Mouse (Mus musculus): Measurements from ENCODE around the gene Chchd6.

DNA sequence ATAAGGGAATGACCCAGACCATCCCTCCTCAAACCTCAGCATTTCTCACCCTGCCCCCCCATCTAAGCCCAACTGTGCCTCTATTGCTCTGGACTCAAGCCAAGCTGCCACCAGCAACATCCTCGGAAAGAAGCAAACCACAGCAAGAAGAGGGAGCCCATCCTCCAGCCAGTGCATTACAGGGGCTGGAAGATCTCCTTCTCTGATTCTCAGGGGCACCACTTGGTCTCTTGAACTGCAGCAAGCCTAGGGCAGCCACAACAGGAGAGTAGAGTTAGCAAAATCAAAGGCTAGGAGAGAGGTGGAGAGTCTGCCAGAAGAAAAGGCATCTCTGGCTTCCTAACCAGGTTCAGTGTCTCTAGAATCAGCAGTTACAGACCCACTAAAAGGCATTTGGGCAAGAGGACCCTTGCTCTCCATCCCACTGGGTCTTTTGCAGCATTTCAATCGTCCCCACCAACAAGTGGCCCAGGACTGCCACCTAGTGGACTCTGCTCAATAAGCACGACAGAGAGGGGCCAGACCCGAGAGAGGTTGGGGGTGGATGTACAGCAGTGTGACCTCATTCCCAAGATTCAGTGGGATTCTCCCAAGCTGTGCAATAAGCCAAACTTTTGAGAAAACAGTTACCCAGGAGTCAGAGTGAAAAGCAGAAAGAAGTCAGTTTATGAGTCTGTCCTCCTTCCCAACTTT, 42.3 kb downstream of the Chchd6 start:
- TF ChIP-seq CTCF (IDR thresholded peaks at IDR 0.05; ENCODE audit: extremely low read depth, insufficient read depth, insufficient read length, insufficient replicate concordance): peak; percentile 91; the same call in 1 of the 2 replicates
- no peak for TF ChIP-seq POLR2A (IDR thresholded peaks at IDR 0.05; ENCODE audit: low read depth, low read length)
